Comparison of ENCODE assay signal across 25 mouse cellular contexts in genomic region chr2:44518085-44518484, GRCm38 (mm10).
DNase-seq lines count a peak whose midpoint lies in the region; ATAC-seq and TF ChIP-seq lines count a peak whose summit lies in the region.
"Had no signal": no experiment of that assay in that cellular context is flagged by ENCODE, and none has a peak within 500 bp of the region (broad histone marks: within the 10 kb centered on the region; RNA-seq: fewer than 3 reads in every experiment).

No protein-coding gene starts in this region.

- H3K36me3 ChIP-seq in embryonic facial prominence, embryonic 14.5 days (ENCODE audit: control insufficient read depth, insufficient read depth, low read length): no peaks in the 10 kb centered on the region
- no peaks in the 10 kb centered on the region for H3K36me3 ChIP-seq in embryonic facial prominence, embryonic 10.5 days (replicated peaks)
- no peaks in the 10 kb centered on the region for H3K36me3 ChIP-seq in heart, embryonic 14.5 days (ENCODE audit: control insufficient read depth, insufficient read depth, low read length)
- no peaks in the 10 kb centered on the region for H3K36me3 ChIP-seq in hindbrain, postnatal 0 days (ENCODE audit: insufficient read depth, low read length)
- H3K36me3 ChIP-seq in hindbrain, embryonic 16.5 days (ENCODE audit: control insufficient read depth, insufficient read depth, low read length): no peaks in the 10 kb centered on the region
- no peaks in the 10 kb centered on the region for H3K36me3 ChIP-seq in neural tube, embryonic 14.5 days (ENCODE audit: control insufficient read depth, insufficient read depth, low read length)
- no peaks in the 10 kb centered on the region for H3K36me3 ChIP-seq in neural tube, embryonic 15.5 days
- H3K36me3 ChIP-seq: embryonic facial prominence, embryonic 12.5 days; forebrain, embryonic 10.5 days; heart, embryonic 12.5 days; hindbrain, embryonic 10.5 days; hindbrain, embryonic 15.5 days had no signal

- H3K9ac ChIP-seq in embryonic facial prominence, embryonic 14.5 days (ENCODE audit: low read depth, low read length): no peak overlapping the region
- no peak overlapping the region for H3K9ac ChIP-seq in heart, embryonic 14.5 days (ENCODE audit: low read length)
- no peak overlapping the region for H3K9ac ChIP-seq in hindbrain, postnatal 0 days (replicated peaks; ENCODE audit: low read length)
- H3K9ac ChIP-seq in hindbrain, embryonic 16.5 days (ENCODE audit: low read depth, low read length): no peak overlapping the region
- H3K9ac ChIP-seq in neural tube, embryonic 14.5 days (replicated peaks; ENCODE audit: low read depth, low read length): no peak overlapping the region
- H3K9ac ChIP-seq in neural tube, embryonic 15.5 days (replicated peaks): no peak overlapping the region
- H3K9ac ChIP-seq: embryonic facial prominence, embryonic 12.5 days; forebrain, embryonic 13.5 days; heart, embryonic 12.5 days; hindbrain, embryonic 15.5 days had no signal

- WGBS in embryonic facial prominence, embryonic 14.5 days: 41% methylated on average over 4 of the region's 4 CpGs
- WGBS in embryonic facial prominence, embryonic 10.5 days: 83% methylated on average over 4 of the region's 4 CpGs
- 75% methylated on average over 4 of the region's 4 CpGs for WGBS in heart, embryonic 14.5 days
- WGBS in hindbrain, postnatal 0 days: 42% methylated on average over 4 of the region's 4 CpGs
- WGBS in hindbrain, embryonic 16.5 days: 57% methylated on average over 4 of the region's 4 CpGs
- 54% methylated on average over 4 of the region's 4 CpGs for WGBS in neural tube, embryonic 14.5 days
- 49% methylated on average over 4 of the region's 4 CpGs for WGBS in neural tube, embryonic 15.5 days

- H3K9me3 ChIP-seq in embryonic facial prominence, embryonic 14.5 days (ENCODE audit: control insufficient read depth, low read length): no peaks in the 10 kb centered on the region
- no peaks in the 10 kb centered on the region for H3K9me3 ChIP-seq in embryonic facial prominence, embryonic 10.5 days
- H3K9me3 ChIP-seq in heart, embryonic 14.5 days (ENCODE audit: control insufficient read depth, low read length): no peaks in the 10 kb centered on the region
- no peaks in the 10 kb centered on the region for H3K9me3 ChIP-seq in hindbrain, postnatal 0 days (ENCODE audit: low read length)
- no peaks in the 10 kb centered on the region for H3K9me3 ChIP-seq in hindbrain, embryonic 16.5 days (ENCODE audit: control insufficient read depth, low read length)
- no peaks in the 10 kb centered on the region for H3K9me3 ChIP-seq in neural tube, embryonic 14.5 days (ENCODE audit: control insufficient read depth, low read length)
- no peaks in the 10 kb centered on the region for H3K9me3 ChIP-seq in neural tube, embryonic 15.5 days (replicated peaks)
- H3K9me3 ChIP-seq: embryonic facial prominence, embryonic 12.5 days; forebrain, embryonic 10.5 days; forebrain, embryonic 13.5 days; heart, embryonic 12.5 days; hindbrain, embryonic 10.5 days; hindbrain, embryonic 15.5 days had no signal

- no peaks in the 10 kb centered on the region for H3K4me1 ChIP-seq in embryonic facial prominence, embryonic 14.5 days (ENCODE audit: control insufficient read depth, insufficient read depth, low read length)
- H3K4me1 ChIP-seq in embryonic facial prominence, embryonic 10.5 days: no peaks in the 10 kb centered on the region
- peaks cover 0 to 4% of the 10 kb centered on the region in 2 experiments; a peak in 1 of 4 replicates for H3K4me1 ChIP-seq in heart, embryonic 14.5 days (ENCODE audit: control insufficient read depth in 2 of 2, insufficient read depth in 2 of 2, low read length in 2 of 2)
- 0 out of 2 replicates have a peak, but pooled peaks cover 3% of the 10 kb centered on the region for H3K4me1 ChIP-seq in hindbrain, postnatal 0 days (ENCODE audit: insufficient read depth, low read length)
- no peaks in the 10 kb centered on the region for H3K4me1 ChIP-seq in hindbrain, embryonic 16.5 days (ENCODE audit: control insufficient read depth, insufficient read depth, low read depth, low read length)
- no peaks in the 10 kb centered on the region for H3K4me1 ChIP-seq in neural tube, embryonic 14.5 days (ENCODE audit: control insufficient read depth, insufficient read depth, low read length)
- H3K4me1 ChIP-seq in neural tube, embryonic 15.5 days: no peaks in the 10 kb centered on the region
- H3K4me1 ChIP-seq: embryonic facial prominence, embryonic 12.5 days; heart, embryonic 12.5 days; hindbrain, embryonic 15.5 days had no signal

- no peak overlapping the region for H3K27ac ChIP-seq in embryonic facial prominence, embryonic 14.5 days (replicated peaks; ENCODE audit: low read depth, low read length)
- H3K27ac ChIP-seq in embryonic facial prominence, embryonic 10.5 days (replicated peaks): no peak overlapping the region
- H3K27ac ChIP-seq in heart, embryonic 14.5 days (replicated peaks in 1 of 2; ENCODE audit: control insufficient read depth in 1 of 2, insufficient read depth in 1 of 2, low read depth in 2 of 2, low read length in 2 of 2): no peak overlapping the region
- H3K27ac ChIP-seq in hindbrain, postnatal 0 days: no peak overlapping the region
- H3K27ac ChIP-seq in hindbrain, embryonic 16.5 days (ENCODE audit: low read depth, low read length): no peak overlapping the region
- H3K27ac ChIP-seq in neural tube, embryonic 14.5 days (ENCODE audit: low read depth, low read length): no peak overlapping the region
- H3K27ac ChIP-seq in neural tube, embryonic 15.5 days (replicated peaks): no peak overlapping the region
- H3K27ac ChIP-seq: embryonic facial prominence, embryonic 12.5 days; forebrain, embryonic 10.5 days; forebrain, embryonic 13.5 days; hindbrain, embryonic 10.5 days; hindbrain, embryonic 15.5 days had no signal

- peak; percentile 84; the same call in 1 of the 2 replicates for ATAC-seq in embryonic facial prominence, embryonic 14.5 days (ENCODE audit: low read depth)
- no peak for ATAC-seq in heart, embryonic 14.5 days (ENCODE audit: insufficient number of reproducible peaks, insufficient read depth, low FRiP score, low read depth)
- ATAC-seq in hindbrain, postnatal 0 days: no peak
- ATAC-seq in hindbrain, embryonic 16.5 days: no peak
- peak; percentile 66; the same call in 1 of the 2 replicates for ATAC-seq in neural tube, embryonic 14.5 days (ENCODE audit: low read depth)
- ATAC-seq in neural tube, embryonic 15.5 days (ENCODE audit: low FRiP score): no peak
- ATAC-seq: activated CD4-positive, CD25-positive, alpha-beta regulatory T cell, adult 4 months; forebrain, embryonic 13.5 days; forebrain, embryonic 16.5 days; inflammation-experienced regulatory T-cells, adult 6 months; intestine, embryonic 16.5 days had no signal

- no peak overlapping the region for H3K4me2 ChIP-seq in embryonic facial prominence, embryonic 14.5 days (ENCODE audit: low read depth, low read length)
- peak overlapping the region; percentile 13; the same call in 1 of the 2 replicates for H3K4me2 ChIP-seq in heart, embryonic 14.5 days (ENCODE audit: low read length)
- H3K4me2 ChIP-seq in hindbrain, postnatal 0 days (ENCODE audit: low read depth, low read length): no peak overlapping the region
- H3K4me2 ChIP-seq in hindbrain, embryonic 16.5 days (ENCODE audit: low read length): no peak overlapping the region
- no peak overlapping the region for H3K4me2 ChIP-seq in neural tube, embryonic 14.5 days (ENCODE audit: low read depth, low read length)
- H3K4me2 ChIP-seq in neural tube, embryonic 15.5 days: no peak overlapping the region
- H3K4me2 ChIP-seq: embryonic facial prominence, embryonic 12.5 days; forebrain, embryonic 13.5 days; heart, embryonic 12.5 days; hindbrain, embryonic 15.5 days had no signal

- no peak overlapping the region for H3K4me3 ChIP-seq in embryonic facial prominence, embryonic 14.5 days (ENCODE audit: low read depth, low read length)
- no peak overlapping the region for H3K4me3 ChIP-seq in embryonic facial prominence, embryonic 10.5 days
- no peak overlapping the region for H3K4me3 ChIP-seq in heart, embryonic 14.5 days (ENCODE audit: control insufficient read depth in 1 of 2, insufficient read depth in 1 of 2, low read depth in 1 of 2, low read length in 2 of 2)
- no peak overlapping the region for H3K4me3 ChIP-seq in hindbrain, postnatal 0 days (ENCODE audit: low read length)
- no peak overlapping the region for H3K4me3 ChIP-seq in hindbrain, embryonic 16.5 days (ENCODE audit: low read length)
- no peak overlapping the region for H3K4me3 ChIP-seq in neural tube, embryonic 14.5 days (ENCODE audit: low read depth, low read length)
- no peak overlapping the region for H3K4me3 ChIP-seq in neural tube, embryonic 15.5 days (replicated peaks)
- H3K4me3 ChIP-seq: embryonic facial prominence, embryonic 12.5 days; forebrain, embryonic 10.5 days; forebrain, embryonic 13.5 days; heart, embryonic 12.5 days; hindbrain, embryonic 10.5 days; hindbrain, embryonic 15.5 days had no signal

- DNase-seq in embryonic facial prominence, embryonic 14.5 days (ENCODE audit: low spot score): peak; percentile 57
- DNase-seq in embryonic facial prominence, embryonic 10.5 days (ENCODE audit: low spot score): no peak
- no peak for DNase-seq in heart, adult 18-20 months
- peak; percentile 42 for DNase-seq in hindbrain, postnatal 0 days (ENCODE audit: low spot score)
- DNase-seq: adrenal gland, adult 8-10 months; adrenal gland, postnatal 25 days; cerebellum, adult 18-20 months; cerebellum, adult 9-10 months; cerebellum, postnatal 14 days; heart, postnatal 36 days; kidney, adult 18-20 months had no signal

- no peaks in the 10 kb centered on the region for H3K27me3 ChIP-seq in embryonic facial prominence, embryonic 14.5 days (replicated peaks; ENCODE audit: control insufficient read depth, insufficient read depth, low read length)
- H3K27me3 ChIP-seq in embryonic facial prominence, embryonic 10.5 days (replicated peaks; ENCODE audit: low read depth, poor library complexity, severe bottlenecking): no peaks in the 10 kb centered on the region
- H3K27me3 ChIP-seq in heart, embryonic 14.5 days (ENCODE audit: control insufficient read depth, insufficient read depth, low read length): no peaks in the 10 kb centered on the region
- H3K27me3 ChIP-seq in hindbrain, postnatal 0 days (ENCODE audit: insufficient read depth, low read length): no peaks in the 10 kb centered on the region
- no peaks in the 10 kb centered on the region for H3K27me3 ChIP-seq in hindbrain, embryonic 16.5 days (replicated peaks; ENCODE audit: control insufficient read depth, insufficient read depth, low read length)
- no peaks in the 10 kb centered on the region for H3K27me3 ChIP-seq in neural tube, embryonic 14.5 days (ENCODE audit: control insufficient read depth, insufficient read depth, low read length)
- no peaks in the 10 kb centered on the region for H3K27me3 ChIP-seq in neural tube, embryonic 15.5 days (replicated peaks)
- H3K27me3 ChIP-seq: embryonic facial prominence, embryonic 12.5 days; forebrain, embryonic 13.5 days; heart, embryonic 12.5 days; hindbrain, embryonic 15.5 days had no signal

- no peak for TF ChIP-seq CTCF in hindbrain, postnatal 0 days (IDR thresholded peaks at IDR 0.05; ENCODE audit: low read depth)

Comparison
In these comparisons a context has a peak if more than half of its experiments do, and no peak if none do; other contexts are left out.
1. ATAC-seq: peak in embryonic facial prominence, embryonic 14.5 days (single experiment) and neural tube, embryonic 14.5 days (single experiment); none in heart, embryonic 14.5 days (single experiment), hindbrain, postnatal 0 days (single experiment), hindbrain, embryonic 16.5 days (single experiment) and neural tube, embryonic 15.5 days (single experiment).
2. DNase-seq: peak in embryonic facial prominence, embryonic 14.5 days (single experiment) and hindbrain, postnatal 0 days (single experiment); none in embryonic facial prominence, embryonic 10.5 days (single experiment) and heart, adult 18-20 months (0 of 2).